Mouse (Mus musculus): ENCODE results near the gene G6pc.
"Not testable (repeated sequence)": the region's sequence is repeated elsewhere in the genome, so short reads cannot be mapped to it uniquely, and the experiment has no call there.

The G6pc gene

GRCm38 (mm10) chr11:101367326-101367935, at the start of gene G6pc:
G6pc (plus strand) TSS chr11:101367561.
- DNase-seq = no peak

DNA sequence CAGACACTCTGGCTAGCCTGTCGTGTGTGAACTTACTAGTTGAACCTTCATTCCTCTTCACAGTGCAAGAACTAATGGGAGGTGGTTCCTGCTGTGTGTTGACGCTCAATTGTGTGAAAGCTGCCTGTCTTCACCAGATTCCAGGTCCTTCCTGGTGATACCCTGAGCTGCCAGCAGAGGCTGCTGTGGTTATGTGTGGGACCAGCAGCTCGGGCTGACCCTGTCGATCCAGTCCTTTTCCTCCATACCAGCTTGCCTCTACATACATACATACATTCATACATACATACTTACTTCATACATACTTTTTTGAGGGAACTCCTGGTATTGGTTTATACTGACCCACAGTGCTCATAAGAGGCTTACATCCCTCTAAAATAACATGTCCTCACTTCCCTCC, 43.8 kb upstream of the G6pc start:
- DNase-seq = peak; percentile 73

- DNase-seq = no peak
These were observed 42.6 kb upstream of the G6pc start, which contains the start of gene Aoc2 for GRCm38 (mm10) chr11:101324763-101325162. Aoc2 (plus strand) TSS chr11:101325063.

- not testable (repeated sequence) for DNase-seq
These were observed 42.2 kb upstream of the G6pc start for GRCm38 (mm10) chr11:101325201-101325600.

GRCm38 (mm10) chr11:101326147-101326546, 41.2 kb upstream of the G6pc start:
- DNase-seq = no peak

GRCm38 (mm10) chr11:101327311-101327710, 40.0 kb upstream of the G6pc start:
- no peak for DNase-seq

DNA sequence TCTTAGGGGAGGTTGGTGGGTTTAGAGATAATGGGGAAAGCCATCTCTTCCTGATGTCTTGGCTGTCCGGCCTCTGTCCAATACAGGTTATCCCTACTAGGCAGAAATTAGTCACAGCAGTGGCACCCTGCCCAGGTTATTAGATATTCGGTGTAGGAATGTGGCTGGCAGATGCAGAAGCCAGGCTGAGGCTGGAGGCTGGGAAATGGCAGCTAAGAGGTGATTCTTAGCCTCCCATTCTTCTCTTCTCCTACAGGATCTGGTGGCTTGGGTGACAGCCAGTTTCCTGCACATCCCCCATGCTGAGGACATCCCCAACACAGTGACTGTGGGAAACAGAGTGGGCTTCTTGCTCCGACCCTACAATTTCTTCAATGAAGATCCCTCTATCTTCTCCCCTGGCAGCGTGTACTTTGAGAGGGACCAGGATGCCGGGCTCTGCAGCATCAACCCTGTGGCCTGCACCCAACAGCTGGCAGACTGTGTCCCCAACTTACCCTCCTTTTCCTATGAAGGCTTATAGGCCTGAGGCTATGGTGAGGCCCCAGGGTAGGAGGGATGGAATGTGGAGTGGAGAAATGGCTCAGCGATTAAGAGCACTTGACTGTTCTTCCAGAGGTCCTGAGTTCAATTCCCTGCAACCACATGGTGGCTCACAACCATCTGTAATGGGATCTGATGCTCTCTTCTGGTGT, 38.3 kb upstream of the G6pc start:
- DNase-seq = no peak

GRCm38 (mm10) chr11:101330371-101330924, 36.9 kb upstream of the G6pc start, which contains the start of gene Aoc3:
Aoc3 (plus strand) TSS chr11:101330605.
- no peak for DNase-seq

- not testable (repeated sequence) for DNase-seq
These were observed 36.4 kb upstream of the G6pc start for GRCm38 (mm10) chr11:101330961-101331360.

DNA sequence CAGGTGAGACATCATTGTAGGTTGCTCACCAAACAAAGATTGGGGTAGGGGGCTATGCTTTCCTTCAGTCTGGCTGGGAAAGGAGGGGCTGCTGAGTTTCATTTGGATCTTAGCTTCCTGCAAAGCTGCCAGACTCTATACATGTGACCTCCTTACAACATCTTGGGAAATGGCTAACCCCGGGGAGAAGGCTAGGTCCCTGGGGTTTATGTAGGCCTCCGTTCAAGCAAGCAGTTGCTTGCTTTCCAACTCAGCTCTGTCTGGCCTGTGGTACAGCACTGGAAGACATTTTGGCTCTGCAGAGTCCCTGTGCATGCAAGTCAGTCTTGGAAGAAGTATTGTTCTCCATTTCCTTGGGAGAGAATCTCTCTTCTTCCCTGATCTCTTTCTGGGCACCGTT, 34.8 kb upstream of the G6pc start:
- no peak for DNase-seq

DNA sequence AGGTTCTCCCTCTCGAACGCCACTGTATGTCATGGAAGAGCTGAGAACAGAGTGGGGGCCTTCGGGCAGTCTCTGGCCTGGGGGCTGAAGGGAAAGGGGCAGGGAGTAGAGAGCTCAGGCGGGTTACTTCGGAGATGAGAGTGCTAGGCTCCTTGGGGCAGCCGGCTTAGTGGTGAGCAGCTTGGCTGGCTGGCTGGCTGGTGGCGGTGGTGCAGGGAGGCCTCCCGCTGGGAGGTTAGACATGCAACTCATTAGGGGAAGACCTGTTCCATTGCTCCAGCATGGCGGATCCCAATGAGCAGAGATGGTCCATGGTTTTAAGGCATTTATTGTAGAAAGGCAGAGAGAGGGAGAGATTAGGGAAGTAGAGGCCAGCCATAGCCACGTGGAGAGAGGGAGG, 33.3 kb upstream of the G6pc start:
- peak; percentile 41 for DNase-seq

GRCm38 (mm10) chr11:101334516-101334915, 32.8 kb upstream of the G6pc start:
- peak; percentile 78 for DNase-seq

DNA sequence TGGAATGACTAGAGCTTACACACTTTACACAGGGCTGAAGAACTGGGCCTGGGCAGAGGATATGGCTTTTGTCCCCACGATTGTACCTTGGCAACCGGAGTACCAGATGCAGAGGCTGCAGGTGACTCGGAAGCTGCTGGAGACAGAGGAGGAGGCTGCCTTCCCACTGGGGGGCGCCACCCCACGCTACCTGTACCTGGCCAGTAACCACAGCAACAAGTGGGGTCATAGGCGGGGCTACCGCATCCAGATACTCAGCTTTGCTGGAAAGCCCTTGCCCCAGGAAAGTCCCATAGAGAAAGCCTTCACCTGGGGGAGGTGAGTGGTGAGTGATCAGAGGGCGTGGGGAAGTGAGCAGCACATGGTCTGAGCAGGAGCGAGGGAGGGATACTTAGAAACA, 31.7 kb upstream of the G6pc start:
- no peak for DNase-seq

- peak; percentile 87 for DNase-seq
These were observed 29.1 kb upstream of the G6pc start for GRCm38 (mm10) chr11:101338123-101338760.

DNA sequence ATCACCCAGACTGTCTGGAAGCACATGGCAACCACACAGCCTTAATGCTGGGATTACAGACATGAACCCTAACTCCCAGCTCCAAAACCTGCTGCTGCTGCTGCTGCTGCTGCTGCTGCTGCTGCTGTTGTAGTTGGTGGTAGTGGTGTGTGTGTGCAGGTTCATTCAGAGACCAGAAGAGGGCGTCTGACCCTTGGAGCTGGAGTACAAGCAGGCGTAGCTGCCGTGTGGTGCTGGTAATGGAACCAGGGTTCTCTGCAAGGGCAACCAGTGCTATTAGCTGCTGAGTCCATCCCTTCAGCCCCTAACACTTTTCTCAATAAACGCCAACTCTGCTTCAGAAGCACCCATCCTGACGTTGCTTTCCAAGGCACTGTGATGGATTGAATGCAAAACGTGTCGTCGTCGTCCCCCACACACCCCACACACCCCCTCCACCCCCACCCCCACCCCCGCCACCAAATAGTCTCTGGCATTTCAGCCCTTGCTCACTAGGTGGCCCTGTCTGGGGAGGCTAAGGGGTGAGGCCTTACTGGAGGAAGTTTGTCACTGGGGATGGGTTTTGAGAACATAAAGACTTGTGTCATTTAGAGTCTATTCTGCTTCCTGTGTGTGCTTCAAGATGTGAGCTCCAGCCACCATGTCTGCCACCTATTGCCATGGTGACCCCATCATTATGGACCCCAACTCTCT, 20.1 kb upstream of the G6pc start:
- no peak for DNase-seq

DNA sequence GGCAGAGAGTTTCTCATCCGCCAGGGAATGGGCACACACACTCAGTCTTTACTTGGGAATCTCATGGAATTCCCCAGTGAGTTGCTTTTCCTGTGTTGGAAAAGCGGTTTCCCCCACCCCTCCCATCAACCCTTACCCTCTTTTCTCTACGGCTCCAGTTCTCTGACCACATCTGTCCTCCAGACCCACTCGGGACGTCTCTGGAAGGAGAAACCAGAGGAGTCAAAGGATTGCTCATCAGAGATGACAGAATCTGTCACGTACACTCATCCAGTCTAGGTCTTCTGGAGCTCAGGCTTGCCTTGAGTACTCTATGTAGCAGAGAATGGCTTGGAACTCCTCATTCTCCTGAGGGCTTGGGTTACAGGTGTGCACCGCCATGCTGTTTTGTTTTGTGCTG, 18.6 kb upstream of the G6pc start:
- no peak for DNase-seq

- no peak for DNase-seq
These were observed 18.1 kb upstream of the G6pc start for GRCm38 (mm10) chr11:101349216-101349615.

DNA sequence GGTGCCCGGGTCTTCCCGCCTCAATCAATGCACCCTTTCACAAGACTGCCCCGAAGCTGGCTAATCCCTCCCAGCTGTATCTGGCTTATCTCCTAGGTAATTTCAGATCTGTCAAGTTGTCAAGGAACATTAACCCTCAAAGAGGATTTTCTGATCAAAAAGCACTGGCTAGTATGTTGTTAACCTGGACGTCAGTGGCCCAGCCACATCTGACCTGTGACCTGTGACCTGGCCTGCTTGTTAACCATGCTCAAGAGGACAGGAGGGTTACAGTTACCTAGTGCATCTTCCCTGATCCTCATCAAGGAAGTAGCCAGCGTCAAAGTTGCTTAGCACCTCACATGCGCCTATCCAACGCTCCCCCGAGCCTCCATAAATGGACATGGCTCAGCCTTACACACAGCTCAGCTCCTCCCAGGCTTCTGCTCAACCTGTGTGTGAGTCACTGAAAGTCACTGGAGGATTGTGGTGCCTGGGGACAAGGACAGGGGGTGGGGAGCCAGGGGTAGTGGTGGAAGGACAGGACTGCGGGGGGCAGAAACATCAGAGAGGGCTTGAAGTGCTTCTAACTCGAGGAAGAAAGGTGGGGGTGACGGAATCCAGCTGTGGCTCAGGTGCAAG, 16.2 kb upstream of the G6pc start:
- no peak for DNase-seq

GRCm38 (mm10) chr11:101351721-101352111, 15.6 kb upstream of the G6pc start:
- DNase-seq = no peak

DNA sequence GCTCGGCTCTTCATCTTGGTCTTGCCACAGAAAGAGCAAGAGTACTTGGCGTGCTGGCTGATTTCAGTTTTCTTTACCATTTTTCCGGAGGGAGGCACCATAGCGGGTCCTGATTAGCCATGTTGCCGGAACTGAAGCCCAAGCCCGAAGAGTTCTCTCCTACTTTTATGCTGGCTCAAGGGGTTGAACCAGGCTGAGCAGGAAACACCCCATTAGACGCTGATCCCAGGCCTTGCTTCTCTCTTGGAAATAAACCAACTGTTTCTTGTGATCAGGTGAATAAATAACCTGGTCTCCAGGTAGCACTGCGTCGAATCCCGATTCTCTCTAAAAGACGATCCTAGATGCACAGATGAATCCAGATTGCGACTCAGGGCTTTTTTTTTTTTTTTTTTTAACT, 13.9 kb upstream of the G6pc start:
- DNase-seq = no peak

- DNase-seq = no peak
These were observed 12.8 kb upstream of the G6pc start for GRCm38 (mm10) chr11:101354438-101355010.

GRCm38 (mm10) chr11:101355916-101356315, 11.4 kb upstream of the G6pc start:
- DNase-seq = no peak

Measured in embryo, embryonic 11 days (tissue).